Mouse (Mus musculus) CH12.LX (cell line): Measurements from ENCODE around the gene Astn2. TPM values are rescaled to one million over a fixed set of nuclear protein-coding genes. Genes with fewer than 3 reads are reported as not detected.

Experiments used
- DNase-seq: peaks from one replicate; pipeline ENCODE4 v3.0.0-alpha.2; 2013; ENCODE audit errors: extremely low read depth
- H3K27ac ChIP-seq: 2 replicates; pipeline ENCODE4 v1.5.1; 2012; ENCODE audit warnings: low read depth, mild to moderate bottlenecking, control low read depth, moderate library complexity; ENCODE audit not compliant: insufficient read depth
- H3K27me3 ChIP-seq: replicated peaks from 2 replicates; pipeline ENCODE3; 2012; ENCODE audit warnings: inconsistent platforms
- H3K36me3 ChIP-seq, 2 experiments: replicated peaks in 1 of 2; 2 replicates each; pipeline versions ENCODE3 to v1.6.1; 2012; ENCODE audit warnings: inconsistent platforms in 1 of 2, low read length in 1 of 2, mild to moderate bottlenecking in 1 of 2, mixed read lengths in 1 of 2, moderate library complexity in 1 of 2; ENCODE audit not compliant: control insufficient read depth in 1 of 2, insufficient read depth in 1 of 2
- H3K4me1 ChIP-seq, 2 experiments: 2 replicates each; pipeline ENCODE4 v1.6.1; 2012; ENCODE audit warnings: inconsistent platforms in 1 of 2, moderate library complexity in 1 of 2; ENCODE audit not compliant: insufficient read depth in 2 of 2, control insufficient read depth in 1 of 2
- H3K4me2 ChIP-seq: 2 replicates; pipeline ENCODE4 v1.6.1; 2012; ENCODE audit warnings: low read depth, mild to moderate bottlenecking, control low read depth; ENCODE audit not compliant: poor library complexity, insufficient read depth, severe bottlenecking
- H3K4me3 ChIP-seq, 3 experiments: fragments of 150-350 bp in 1 of 3; sonication (generic) in 1 of 3; replicated peaks in 1 of 3; 2 replicates each; pipeline versions ENCODE3 to v1.5.1; 2011 to 2012; ENCODE audit warnings: low read depth in 2 of 3, low read length in 2 of 3, mild to moderate bottlenecking in 2 of 3, moderate library complexity in 2 of 3, control low read depth in 1 of 3, improper control_type of control experiment in 1 of 3, inconsistent platforms in 1 of 3, mixed read lengths in 1 of 3; ENCODE audit not compliant: poor library complexity in 1 of 3
- H3K79me2 ChIP-seq: replicated peaks from 2 replicates; pipeline ENCODE4 v1.6.1; 2012; ENCODE audit warnings: mild to moderate bottlenecking, moderate library complexity; ENCODE audit not compliant: control insufficient read depth, poor library complexity, insufficient read depth, severe bottlenecking; ENCODE audit errors: extremely low read depth
- H3K9ac ChIP-seq: 2 replicates; pipeline ENCODE4 v1.6.1; 2012; ENCODE audit warnings: low read depth, mild to moderate bottlenecking, control low read depth, moderate library complexity; ENCODE audit not compliant: insufficient read depth
- H3K9me3 ChIP-seq: replicated peaks from 2 replicates; pipeline ENCODE3; 2012; ENCODE audit warnings: low read length, inconsistent platforms, mixed read lengths
- CHD2 ChIP-seq: IDR thresholded peaks from 2 replicates; pipeline ENCODE4 v1.6.1; 2011; ENCODE audit warnings: low read length, improper control_type of control experiment
- E2F4 ChIP-seq: IDR thresholded peaks from 2 replicates; pipeline ENCODE4 v1.6.1; 2011; ENCODE audit warnings: low read depth, low read length, improper control_type of control experiment; ENCODE audit not compliant: insufficient replicate concordance
- EP300 ChIP-seq: IDR thresholded peaks from 2 replicates; pipeline ENCODE4 v1.6.1; 2011; ENCODE audit warnings: low read length, improper control_type of control experiment
- ETS1 ChIP-seq: conservative IDR thresholded peaks from 2 replicates; pipeline ENCODE4 v1.6.1; 2012; ENCODE audit warnings: low read depth, mild to moderate bottlenecking, inconsistent platforms, low read length, improper control_type of control experiment, moderate library complexity
- GABPA ChIP-seq: IDR thresholded peaks from 2 replicates; pipeline ENCODE4 v1.6.1; 2012; ENCODE audit warnings: low read depth, low read length, improper control_type of control experiment, inconsistent platforms; ENCODE audit not compliant: insufficient replicate concordance
- HCFC1 ChIP-seq: IDR thresholded peaks from 2 replicates; pipeline ENCODE4 v1.6.1; 2012; ENCODE audit warnings: low read depth, mild to moderate bottlenecking, inconsistent platforms, low read length, improper control_type of control experiment
- IRF4 ChIP-seq: IDR thresholded peaks from 2 replicates; pipeline ENCODE4 v1.6.1; 2014; ENCODE audit warnings: low read depth, mild to moderate bottlenecking, inconsistent platforms, low read length, improper control_type of control experiment
- JUN ChIP-seq: IDR thresholded peaks from 2 replicates; pipeline ENCODE4 v1.6.1; 2011; ENCODE audit warnings: low read depth, mild to moderate bottlenecking, low read length, improper control_type of control experiment, moderate library complexity; ENCODE audit not compliant: insufficient read depth
- KAT2A ChIP-seq: IDR thresholded peaks from 2 replicates; pipeline ENCODE4 v1.6.1; 2012; ENCODE audit warnings: low read length, improper control_type of control experiment, inconsistent platforms; ENCODE audit not compliant: insufficient replicate concordance
- MAFK ChIP-seq: IDR thresholded peaks from 2 replicates; pipeline ENCODE4 v1.6.1; 2011; ENCODE audit warnings: low read length, improper control_type of control experiment; ENCODE audit not compliant: insufficient replicate concordance
- MAX ChIP-seq: IDR thresholded peaks from 2 replicates; pipeline ENCODE4 v1.6.1; 2011; ENCODE audit warnings: low read length, improper control_type of control experiment
- MEF2A ChIP-seq: IDR thresholded peaks from 2 replicates; pipeline ENCODE4 v1.6.1; 2014; ENCODE audit warnings: low read depth, mild to moderate bottlenecking, inconsistent platforms, low read length, improper control_type of control experiment, borderline replicate concordance
- MXI1 ChIP-seq: IDR thresholded peaks from 2 replicates; pipeline ENCODE4 v1.6.1; 2011; ENCODE audit warnings: mild to moderate bottlenecking, low read depth, low read length, improper control_type of control experiment
- MYC ChIP-seq: IDR thresholded peaks from 2 replicates; pipeline ENCODE4 v1.6.1; 2011; ENCODE audit warnings: low read depth, mild to moderate bottlenecking, improper control_type of control experiment, low read length
- NRF1 ChIP-seq: IDR thresholded peaks from 2 replicates; pipeline ENCODE4 v1.6.1; 2014; ENCODE audit warnings: low read depth, mild to moderate bottlenecking, inconsistent platforms, low read length, improper control_type of control experiment, moderate library complexity
- PAX5 ChIP-seq: IDR thresholded peaks from 2 replicates; pipeline ENCODE4 v1.6.1; 2012; ENCODE audit warnings: low read length, inconsistent platforms, mixed read lengths
- RAD21 ChIP-seq: IDR thresholded peaks from 2 replicates; pipeline ENCODE4 v1.6.1; 2011; ENCODE audit warnings: low read depth, mild to moderate bottlenecking, low read length, improper control_type of control experiment, moderate library complexity
- RCOR1 ChIP-seq: conservative IDR thresholded peaks from 2 replicates; pipeline ENCODE4 v1.6.1; 2012; ENCODE audit warnings: low read depth, mild to moderate bottlenecking, inconsistent platforms, low read length, improper control_type of control experiment
- SIN3A ChIP-seq: IDR thresholded peaks from 2 replicates; pipeline ENCODE4 v1.6.1; 2012; ENCODE audit warnings: low read length, improper control_type of control experiment, inconsistent platforms
- SMC3 ChIP-seq: IDR thresholded peaks from 2 replicates; pipeline ENCODE4 v1.6.1; 2011; ENCODE audit warnings: low read depth, low read length, improper control_type of control experiment
- TBP ChIP-seq: conservative IDR thresholded peaks from 2 replicates; pipeline ENCODE4 v1.6.1; 2011; ENCODE audit warnings: low read depth, low read length, improper control_type of control experiment
- USF1 ChIP-seq: IDR thresholded peaks from 2 replicates; pipeline ENCODE4 v1.6.1; 2014; ENCODE audit warnings: low read depth, mild to moderate bottlenecking, inconsistent platforms, low read length, improper control_type of control experiment
- ZC3H11A ChIP-seq: IDR thresholded peaks from 2 replicates; pipeline ENCODE4 v1.6.1; 2012; ENCODE audit warnings: low read depth, mild to moderate bottlenecking, inconsistent platforms, low read length, improper control_type of control experiment
- ZMIZ1 ChIP-seq: IDR thresholded peaks from 2 replicates; pipeline ENCODE4 v1.6.1; 2012; ENCODE audit warnings: low read depth, mild to moderate bottlenecking, inconsistent platforms, low read length, improper control_type of control experiment
- ZNF384 ChIP-seq: IDR thresholded peaks from 2 replicates; pipeline ENCODE4 v1.6.1; 2012; ENCODE audit warnings: low read depth, low read length, improper control_type of control experiment, inconsistent platforms
- dilution Hi-C: fragments of 300-500 bp; cut with MboI; formaldehyde crosslinking; loops from 2 replicates; pipeline ENCODE4 v1.14.3; 2020; ENCODE audit warnings: low sequenced_read_pairs; ENCODE audit not compliant: extremely low pct_unique_long_range_greater_than_20kb, extremely low pct_ligation_motif_present
- in situ Hi-C: fragments of 300-500 bp; cut with MboI; formaldehyde crosslinking; loops from 3 replicates; pipeline ENCODE4 v1.14.3; 2019; ENCODE audit warnings: low sequenced_read_pairs, low pct_ligation_motif_present, low pct_unique_long_range_greater_than_20kb, mixed read lengths
- polyA plus RNA-seq: library from polyadenylated mRNA; unstranded; fragments of >175 nt; gene quantifications from 2 replicates; pipeline ENCODE4 v1.2.1, GENCODE M21; 2012; ENCODE audit warnings: low read depth; ENCODE audit not compliant: insufficient read length
- total RNA-seq, 2 experiments: library from RNA; depleted of rRNA; stranded (reverse); fragments of 300-350 nt in 1 of 2; fragments of >200 nt in 1 of 2; gene quantifications; 2 replicates each; pipeline ENCODE4 v1.2.3; 2012 to 2014

Astn2 gene
- total and polyA plus RNA-seq, 3 experiments: not detected

- Histone ChIP-seq H3K9me3 (peaks cover 40% of the 10 kb centered on the region), H3K27me3 (no peaks in the 10 kb centered on the region), H3K36me3 (no peaks in the 10 kb centered on the region), H3K4me2 (no peak overlapping the region), H3K79me2 (no peaks in the 10 kb centered on the region), H3K4me1 (no peaks in the 10 kb centered on the region), H3K4me3 (no peak overlapping the region), H3K9ac (no peak overlapping the region), H3K27ac (no peak overlapping the region)
- in situ Hi-C loops: no loop called here
- TF ChIP-seq RCOR1: no peak
- no peak for TF ChIP-seq CHD2
- no peak for TF ChIP-seq PAX5
- TF ChIP-seq IRF4: no peak
- TF ChIP-seq NRF1: no peak
- TF ChIP-seq HCFC1: no peak
- TF ChIP-seq ZC3H11A: no peak
- no peak for TF ChIP-seq E2F4
- TF ChIP-seq MEF2A: no peak
- no peak for TF ChIP-seq SIN3A
- no peak for TF ChIP-seq ZNF384
- TF ChIP-seq KAT2A: no peak
- TF ChIP-seq RAD21: no peak
- dilution Hi-C loops: no loop called here
- no peak for DNase-seq
Measured at GRCm38 (mm10) chr4:65701848-65702247, 702.6 kb downstream of the Astn2 start.

- Histone ChIP-seq H3K9me3 (peaks cover 38% of the 10 kb centered on the region), H3K27me3 (no peaks in the 10 kb centered on the region), H3K79me2 (no peaks in the 10 kb centered on the region), H3K27ac (no peak overlapping the region), H3K9ac (no peak overlapping the region)
- DNase-seq: no peak
- dilution Hi-C loops: no loop called here
- no peak for TF ChIP-seq SMC3
- TF ChIP-seq, all 38 proteins: peak for 0
- Histone ChIP-seq H3K4me1 (no peaks in the 10 kb centered on the region), H3K4me2 (no peak overlapping the region), H3K36me3 (no peaks in the 10 kb centered on the region), H3K4me3 (no peak overlapping the region)
- in situ Hi-C loops: no loop called here
Measured at GRCm38 (mm10) chr4:65699743-65700361, 704.6 kb downstream of the Astn2 start.

- peaks cover 24% of the 10 kb centered on the region for H3K9me3 ChIP-seq
- H3K4me3 ChIP-seq: no peak overlapping the region
- H3K4me2 ChIP-seq: no peak overlapping the region
- H3K4me1 ChIP-seq: no peaks in the 10 kb centered on the region
- H3K9ac ChIP-seq: no peak overlapping the region
- no peak for TF ChIP-seq RAD21
- no peak for TF ChIP-seq RCOR1
- TF ChIP-seq TBP: no peak
- TF ChIP-seq E2F4: no peak
- TF ChIP-seq MAX: no peak
- no peak for TF ChIP-seq MAFK
- TF ChIP-seq ZNF384: no peak
- no peak for TF ChIP-seq JUN
- TF ChIP-seq EP300: no peak
- TF ChIP-seq CHD2: no peak
- TF ChIP-seq ZMIZ1: no peak
- TF ChIP-seq GABPA: no peak
- no peak for TF ChIP-seq ETS1
- TF ChIP-seq MYC: no peak
- TF ChIP-seq USF1: no peak
- TF ChIP-seq SIN3A: no peak
- no peak for TF ChIP-seq MXI1
- in situ Hi-C loops: no loop called here
- no peaks in the 10 kb centered on the region for H3K27me3 ChIP-seq
- DNase-seq: no peak
- H3K79me2 ChIP-seq: no peaks in the 10 kb centered on the region
- H3K36me3 ChIP-seq: no peaks in the 10 kb centered on the region
- dilution Hi-C loops: no loop called here
- H3K27ac ChIP-seq: no peak overlapping the region
Measured at GRCm38 (mm10) chr4:65695241-65695640, 709.2 kb downstream of the Astn2 start.
